Mouse (Mus musculus) liver, postnatal 0 days (tissue): Measurements from ENCODE around the gene Rere. TPM values are rescaled to one million over a fixed set of nuclear protein-coding genes. Genes with fewer than 3 reads are reported as not detected.
A peak's percentile ranks its signal among the peaks of the same experiment; 100 is the strongest.

Source experiments
- ATAC-seq: fragments of 200-750 bp; cut with Nextera tagmentation; 2 replicates; pipeline ENCODE4 v1.8.0; 2017; ENCODE audit warnings: mild to moderate bottlenecking, moderate library complexity
- DNase-seq: peaks from one replicate; pipeline ENCODE4 v3.0.0-alpha.2; 2016
- H3K27ac ChIP-seq: fragments of 300-500 bp; sonication (generic); 2 replicates; pipeline ENCODE4 v1.5.1; 2014; ENCODE audit warnings: antibody characterized with exemption, moderate library complexity, mild to moderate bottlenecking, low read depth
- H3K27me3 ChIP-seq: fragments of 300-500 bp; sonication (generic); 2 replicates; pipeline ENCODE4 v1.6.1; 2014; ENCODE audit warnings: low read length, control low read depth, mixed read lengths; ENCODE audit not compliant: insufficient read depth
- H3K36me3 ChIP-seq: fragments of 300-500 bp; sonication (generic); replicated peaks from 2 replicates; pipeline ENCODE4 v1.6.1; 2014; ENCODE audit warnings: mild to moderate bottlenecking, control low read depth, low read length, moderate library complexity, mixed read lengths; ENCODE audit not compliant: insufficient read depth
- H3K4me1 ChIP-seq: fragments of 300-500 bp; sonication (generic); 2 replicates; pipeline ENCODE4 v1.6.1; 2014; ENCODE audit warnings: antibody characterized with exemption, mild to moderate bottlenecking, control low read depth; ENCODE audit not compliant: insufficient read depth
- H3K4me2 ChIP-seq: fragments of 300-500 bp; sonication (generic); 2 replicates; pipeline ENCODE4 v1.6.1; 2014; ENCODE audit warnings: low read depth, mild to moderate bottlenecking, low read length, moderate library complexity, mixed read lengths
- H3K4me3 ChIP-seq: fragments of 300-500 bp; sonication (generic); 2 replicates; pipeline ENCODE4 v1.5.1; 2014; ENCODE audit warnings: low read depth, low read length
- H3K9ac ChIP-seq: fragments of 300-500 bp; sonication (generic); replicated peaks from 2 replicates; pipeline ENCODE4 v1.6.1; 2014; ENCODE audit warnings: mild to moderate bottlenecking, moderate library complexity
- H3K9me3 ChIP-seq: fragments of 300-500 bp; sonication (generic); 2 replicates; pipeline ENCODE4 v1.6.1; 2016; ENCODE audit warnings: mild to moderate bottlenecking, control low read depth, low read length, mixed read lengths
- CTCF ChIP-seq: sonication (generic); IDR thresholded peaks from 2 replicates; pipeline ENCODE4 v1.5.1; 2016; ENCODE audit warnings: antibody characterized with exemption, low read depth
- EP300 ChIP-seq: IDR thresholded peaks from 2 replicates; pipeline ENCODE4 v1.6.1; 2016; ENCODE audit warnings: antibody characterized with exemption, low read depth, mild to moderate bottlenecking
- WGBS: fragments of 180-500 bp; shearing (Covaris S2); extraction: QIAGEN DNeasy Blood & Tissue Kit; methylation state at CpG from one replicate; pipeline ENCODE4 v1.1.7; 2014; ENCODE audit not compliant: insufficient replicate concordance; 5-methylcytosine and 5-hydroxymethylcytosine counted together
- polyA plus RNA-seq: library from polyadenylated mRNA; unstranded; fragments of >200 nt; fragmentation: Nextera tagmentation; extraction: Ambion mirVana; gene quantifications from 2 replicates; pipeline ENCODE4 v1.2.1, GENCODE M21; 2015

Gene Rere
- polyA plus RNA-seq, 1 experiment from 2014 or later: 4.3 TPM

DNA sequence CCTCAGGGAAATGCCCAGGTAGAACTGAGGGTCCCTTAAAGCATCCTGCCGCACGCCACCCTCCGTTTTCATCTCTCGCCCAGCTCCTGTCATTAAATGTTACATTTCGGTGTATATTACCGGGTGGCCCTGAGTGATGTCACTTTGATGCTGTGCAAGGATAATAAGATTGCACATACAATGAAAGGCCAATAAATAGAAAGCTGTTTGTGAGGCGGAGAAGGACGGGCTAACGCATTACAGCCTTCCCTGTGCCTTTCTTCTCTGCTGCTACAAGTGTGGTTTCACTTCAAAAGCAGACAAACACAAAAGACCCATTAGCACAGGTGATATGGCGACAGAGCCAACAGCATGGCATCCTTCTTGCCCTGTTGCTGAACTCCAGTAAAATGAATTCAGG lies 320.0 kb downstream of the Rere start:
- H3K9me3 ChIP-seq: no peaks in the 10 kb centered on the region
- DNase-seq (no peak), ATAC-seq (no peak)
- peaks cover 8% of the 10 kb centered on the region; the same call in 1 of the 2 replicates for H3K4me1 ChIP-seq
- no peak overlapping the region for H3K4me3 ChIP-seq
- no peak overlapping the region for H3K9ac ChIP-seq
- H3K27ac ChIP-seq: no peak overlapping the region
- 91% methylated on average over 10 of the region's 10 CpGs for WGBS
- TF ChIP-seq CTCF: no peak
- no peak for TF ChIP-seq EP300
- no peak overlapping the region for H3K4me2 ChIP-seq
- no peaks in the 10 kb centered on the region for H3K36me3 ChIP-seq
- no peaks in the 10 kb centered on the region for H3K27me3 ChIP-seq

DNA sequence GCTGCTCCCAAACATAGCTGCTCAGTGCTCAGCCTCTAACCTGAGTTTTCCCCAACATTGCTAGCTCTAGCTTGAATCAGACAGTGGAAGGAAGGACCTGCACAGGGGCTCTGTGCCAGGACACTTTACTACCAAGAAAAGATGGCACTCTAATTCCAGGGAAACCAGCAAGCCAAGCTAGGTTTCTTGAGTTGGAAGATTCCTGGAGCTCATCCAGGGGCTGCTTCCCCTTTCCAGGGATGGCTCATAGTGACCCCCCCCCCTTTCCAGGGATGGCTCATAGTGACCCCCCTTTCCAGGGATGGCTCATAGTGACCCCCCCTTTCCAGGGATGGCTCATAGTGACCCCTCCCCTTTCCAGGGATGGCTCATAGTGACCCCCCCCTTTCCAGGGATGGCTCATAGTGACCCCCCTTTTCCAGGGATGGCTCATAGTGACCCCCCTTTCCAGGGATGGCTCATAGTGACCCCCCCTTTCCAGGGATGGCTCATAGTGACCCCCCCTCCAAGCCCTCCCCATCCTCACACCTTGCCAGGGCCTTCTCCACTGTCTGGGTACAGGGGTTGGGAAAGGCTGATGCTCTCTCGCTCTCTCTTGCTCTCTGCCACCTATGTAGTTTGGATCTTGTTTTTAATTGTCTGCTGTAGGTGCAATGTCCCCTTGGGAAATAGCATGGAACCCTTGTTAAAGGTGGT lies 322.1 kb downstream of the Rere start:
- 94% methylated on average over 1 of the region's 1 CpGs for WGBS
- H3K9ac ChIP-seq: no peak overlapping the region
- H3K27me3 ChIP-seq: no peaks in the 10 kb centered on the region
- DNase-seq: no peak
- H3K4me3 ChIP-seq: no peak overlapping the region
- ATAC-seq: no peak
- no peak overlapping the region for H3K27ac ChIP-seq
- no peaks in the 10 kb centered on the region for H3K9me3 ChIP-seq
- H3K4me1 ChIP-seq: peaks cover 8% of the 10 kb centered on the region; the same call in 1 of the 2 replicates
- no peak overlapping the region for H3K4me2 ChIP-seq
- TF ChIP-seq EP300: no peak
- no peak for TF ChIP-seq CTCF
- H3K36me3 ChIP-seq: no peaks in the 10 kb centered on the region

GRCm38 (mm10) chr4:150605804-150606203 lies 324.4 kb downstream of the Rere start:
- TF ChIP-seq CTCF: no peak
- TF ChIP-seq EP300: no peak
- peaks cover 9% of the 10 kb centered on the region for H3K36me3 ChIP-seq
- H3K27me3 ChIP-seq: no peaks in the 10 kb centered on the region
- no peak overlapping the region for H3K4me3 ChIP-seq
- no peak overlapping the region for H3K4me2 ChIP-seq
- DNase-seq (no peak), ATAC-seq (no peak)
- 84% methylated on average over 3 of the region's 3 CpGs for WGBS
- H3K9ac ChIP-seq: no peak overlapping the region
- H3K27ac ChIP-seq: peak overlapping the region; percentile 29; the same call in 1 of the 2 replicates
- peaks cover 8% of the 10 kb centered on the region; the same call in 1 of the 2 replicates for H3K4me1 ChIP-seq
- no peaks in the 10 kb centered on the region for H3K9me3 ChIP-seq

GRCm38 (mm10) chr4:150606449-150607161 lies 325.2 kb downstream of the Rere start:
- DNase-seq (no peak), ATAC-seq (no peak)
- no peak overlapping the region for H3K4me3 ChIP-seq
- H3K9ac ChIP-seq: no peak overlapping the region
- H3K36me3 ChIP-seq: peaks cover 12% of the 10 kb centered on the region
- WGBS: 67% methylated on average over 3 of the region's 3 CpGs
- TF ChIP-seq EP300 (no peak), CTCF (no peak)
- H3K27ac ChIP-seq: peak overlapping the region; percentile 29; the same call in 1 of the 2 replicates
- H3K4me1 ChIP-seq: peaks cover 8% of the 10 kb centered on the region; the same call in 1 of the 2 replicates
- H3K4me2 ChIP-seq: no peak overlapping the region
- no peaks in the 10 kb centered on the region for H3K9me3 ChIP-seq
- no peaks in the 10 kb centered on the region for H3K27me3 ChIP-seq

DNA sequence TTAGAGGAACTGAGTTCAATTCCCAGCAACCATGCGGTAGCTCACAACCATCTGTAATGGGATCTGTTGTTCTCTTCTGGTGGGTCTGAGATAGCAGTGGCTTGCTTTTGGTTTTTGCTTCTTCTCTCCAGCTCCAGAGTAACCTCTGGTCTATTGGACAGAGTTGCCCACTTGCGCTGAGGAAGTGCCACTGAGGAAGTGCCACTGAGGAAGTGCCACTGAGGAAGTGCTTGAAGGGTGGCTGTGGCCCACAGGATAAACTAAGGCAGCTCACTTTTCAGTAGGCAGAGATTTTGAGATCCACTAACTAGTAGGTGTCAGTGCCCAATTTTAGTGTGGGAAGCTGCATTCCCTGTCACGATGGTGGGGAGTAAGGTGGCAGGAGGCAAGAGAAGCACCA lies 327.2 kb downstream of the Rere start:
- H3K4me3 ChIP-seq: no peak overlapping the region
- no peak overlapping the region for H3K27ac ChIP-seq
- TF ChIP-seq CTCF (no peak), EP300 (no peak)
- DNase-seq (no peak), ATAC-seq (no peak; the same call in 1 of the 2 replicates)
- no peaks in the 10 kb centered on the region for H3K27me3 ChIP-seq
- no peak overlapping the region for H3K9ac ChIP-seq
- no peak overlapping the region for H3K4me2 ChIP-seq
- WGBS: 83% methylated on average over 3 of the region's 3 CpGs
- H3K4me1 ChIP-seq: peaks cover 8% of the 10 kb centered on the region; the same call in 1 of the 2 replicates
- H3K9me3 ChIP-seq: no peaks in the 10 kb centered on the region
- peaks cover 30% of the 10 kb centered on the region for H3K36me3 ChIP-seq

- Histone ChIP-seq H3K4me2 (no peak overlapping the region), H3K4me1 (no peaks in the 10 kb centered on the region), H3K27ac (no peak overlapping the region), H3K27me3 (no peaks in the 10 kb centered on the region), H3K9me3 (no peaks in the 10 kb centered on the region), H3K4me3 (no peak overlapping the region), H3K36me3 (peaks cover 77% of the 10 kb centered on the region), H3K9ac (no peak overlapping the region)
- no peak for ATAC-seq
- no peak for TF ChIP-seq EP300
- no peak for TF ChIP-seq CTCF
- WGBS: 87% methylated on average over 7 of the region's 7 CpGs
- DNase-seq: no peak
Observed at GRCm38 (mm10) chr4:150613715-150614114, 332.3 kb downstream of the Rere start.
